Mouse (Mus musculus): Measurements from ENCODE around the gene Ryr2.
A peak's percentile ranks its signal among the peaks of the same experiment; 100 is the strongest.

- TF ChIP-seq CTCF (conservative IDR thresholded peaks at IDR 0.05 in 1 of 2, IDR thresholded peaks at IDR 0.05 in 1 of 2; ENCODE audit: low read depth in 2 of 2, low read length in 2 of 2) (no peak), POLR2A (IDR thresholded peaks at IDR 0.05; ENCODE audit: low read depth, low read length) (no peak), GABPA (IDR thresholded peaks at IDR 0.05; ENCODE audit: insufficient replicate concordance, low read depth, low read length) (no peak), RCOR1 (conservative IDR thresholded peaks at IDR 0.05; ENCODE audit: low read depth, low read length) (no peak), EP300 (IDR thresholded peaks at IDR 0.05; ENCODE audit: low read length) (0 out of 2 replicates have a peak, but pooled peaks have one; percentile 50), ZC3H11A (IDR thresholded peaks at IDR 0.05; ENCODE audit: low read depth, low read length) (no peak), SMC3 (IDR thresholded peaks at IDR 0.05; ENCODE audit: low read depth, low read length) (no peak), CHD1 (IDR thresholded peaks at IDR 0.05; ENCODE audit: low read depth, low read length) (no peak), HCFC1 (IDR thresholded peaks at IDR 0.05; ENCODE audit: low read depth, low read length) (no peak)
Measured at GRCm38 (mm10) chr13:11882359-11882758, 224.4 kb downstream of the Ryr2 start.

Data from CH12.LX (cell line).